14 mouse cellular contexts compared by ENCODE assay signal in the genomic region with DNA sequence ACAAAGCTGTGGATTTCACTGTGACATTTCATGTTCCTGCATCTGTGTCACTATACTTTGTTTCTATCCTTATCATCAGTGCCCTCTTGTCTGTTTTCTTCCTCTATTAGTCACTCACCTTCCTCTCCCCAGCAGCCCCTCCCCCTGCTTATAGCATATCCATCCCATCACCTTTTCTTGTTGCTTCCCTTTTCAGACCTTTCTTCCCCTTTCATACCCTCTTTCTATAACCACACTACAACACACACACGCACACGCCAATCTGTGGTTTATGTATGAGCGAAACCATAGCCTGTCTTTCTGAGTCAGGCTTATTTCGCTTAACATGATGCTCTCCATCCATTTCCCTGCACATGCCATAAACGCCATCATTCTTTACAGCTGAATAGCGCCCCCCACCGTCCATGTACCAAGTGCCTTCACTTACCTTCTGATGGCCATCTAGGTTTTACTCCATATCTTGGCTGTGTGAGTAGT. TPM values are rescaled to one million over a fixed set of nuclear protein-coding genes. Genes with fewer than 3 reads are reported as not detected.
DNase-seq lines count a peak whose midpoint lies in the region; ATAC-seq and TF ChIP-seq lines count a peak whose summit lies in the region.
"Had no signal": no experiment of that assay in that cellular context is flagged by ENCODE, and none has a peak within 500 bp of the region (broad histone marks: within the 10 kb centered on the region; RNA-seq: fewer than 3 reads in every experiment).

No protein-coding gene starts in this region.

- H3K4me1 ChIP-seq in intestine, postnatal 0 days (replicated peaks; ENCODE audit: control insufficient read depth, insufficient read depth, low read length): no peaks in the 10 kb centered on the region; the same call in 1 of the 2 replicates
- H3K4me1 ChIP-seq in intestine, embryonic 16.5 days (ENCODE audit: control insufficient read depth, insufficient read depth, low read length): peaks cover 4% of the 10 kb centered on the region; the same call in 1 of the 2 replicates
- H3K4me1 ChIP-seq in thymus, adult 2 months (replicated peaks; ENCODE audit: control insufficient read depth, insufficient read depth, low read length): 0 out of 2 replicates have a peak, but pooled peaks cover 2% of the 10 kb centered on the region
- H3K4me1 ChIP-seq in midbrain, embryonic 11.5 days (ENCODE audit: control insufficient read depth, insufficient read depth, low read length): peaks cover 3% of the 10 kb centered on the region; the same call in 1 of the 2 replicates
- H3K4me1 ChIP-seq: lung, embryonic 15.5 days; stomach, embryonic 15.5 days had no signal

- no peak for TF ChIP-seq POLR2A in thymus, adult 2 months (IDR thresholded peaks at IDR 0.05; ENCODE audit: control insufficient read depth, extremely low read depth, insufficient read depth, low read length, poor library complexity)

- H3K36me3 ChIP-seq in intestine, postnatal 0 days (ENCODE audit: control insufficient read depth, insufficient read depth): no peaks in the 10 kb centered on the region
- H3K36me3 ChIP-seq in intestine, embryonic 16.5 days (ENCODE audit: control insufficient read depth, insufficient read depth, low read length): no peaks in the 10 kb centered on the region
- no peaks in the 10 kb centered on the region for H3K36me3 ChIP-seq in thymus, adult 2 months (ENCODE audit: control insufficient read depth, insufficient read depth, low read length)
- no peaks in the 10 kb centered on the region for H3K36me3 ChIP-seq in splenic B cell, adult 2 months (ENCODE audit: control insufficient read depth, insufficient read depth, low read length, poor library complexity, severe bottlenecking)
- no peaks in the 10 kb centered on the region for H3K36me3 ChIP-seq in midbrain, embryonic 11.5 days (ENCODE audit: control insufficient read depth, insufficient read depth, low read length)
- H3K36me3 ChIP-seq: lung, embryonic 15.5 days; stomach, embryonic 15.5 days had no signal

- no peak overlapping the region; the same call in 1 of the 2 replicates for H3K27ac ChIP-seq in intestine, postnatal 0 days (ENCODE audit: low read depth, low read length)
- H3K27ac ChIP-seq in intestine, embryonic 16.5 days (ENCODE audit: low read length): no peak overlapping the region
- no peak overlapping the region for H3K27ac ChIP-seq in thymus, adult 2 months (ENCODE audit: control insufficient read depth, insufficient read depth, low read length)
- no peak overlapping the region for H3K27ac ChIP-seq in midbrain, embryonic 11.5 days (ENCODE audit: low read depth, low read length)
- H3K27ac ChIP-seq: lung, embryonic 15.5 days; stomach, embryonic 15.5 days had no signal

- no peak overlapping the region for H3K4me2 ChIP-seq in intestine, postnatal 0 days (replicated peaks; ENCODE audit: low read depth)
- no peak overlapping the region for H3K4me2 ChIP-seq in intestine, embryonic 16.5 days (ENCODE audit: low read depth, low read length)
- H3K4me2 ChIP-seq in midbrain, embryonic 11.5 days: no peak overlapping the region
- H3K4me2 ChIP-seq: lung, embryonic 15.5 days; stomach, embryonic 15.5 days had no signal

- H3K9ac ChIP-seq in intestine, postnatal 0 days (ENCODE audit: low read depth, low read length): no peak overlapping the region
- H3K9ac ChIP-seq in intestine, embryonic 16.5 days (ENCODE audit: low read depth, low read length): no peak overlapping the region
- no peak overlapping the region for H3K9ac ChIP-seq in midbrain, embryonic 11.5 days (ENCODE audit: low read length)
- H3K9ac ChIP-seq: lung, embryonic 15.5 days; stomach, embryonic 15.5 days had no signal

- H3K27me3 ChIP-seq in intestine, postnatal 0 days (replicated peaks; ENCODE audit: control insufficient read depth, insufficient read depth, low read length): no peaks in the 10 kb centered on the region
- no peaks in the 10 kb centered on the region for H3K27me3 ChIP-seq in intestine, embryonic 16.5 days (replicated peaks; ENCODE audit: control insufficient read depth, insufficient read depth, low read length)
- H3K27me3 ChIP-seq in thymus, adult 2 months (ENCODE audit: control insufficient read depth, insufficient read depth, low read length): no peaks in the 10 kb centered on the region
- no peaks in the 10 kb centered on the region for H3K27me3 ChIP-seq in splenic B cell, adult 2 months (ENCODE audit: control insufficient read depth, insufficient read depth, low read length, poor library complexity, severe bottlenecking)
- no peaks in the 10 kb centered on the region; the same call in 1 of the 2 replicates for H3K27me3 ChIP-seq in midbrain, embryonic 11.5 days (ENCODE audit: control insufficient read depth, insufficient read depth, low read length)
- H3K27me3 ChIP-seq: stomach, embryonic 15.5 days had no signal

- DNase-seq in thymus, postnatal 14 days: peak; percentile 36
- no peak for DNase-seq in thymus, adult 2 months
- peak; percentile 48 for DNase-seq in ZHBTc4 (ENCODE audit: low read depth, low spot score)
- DNase-seq in splenic B cell, adult 2 months (ENCODE audit: low read depth, low spot score): peak; percentile 72
- DNase-seq in urinary bladder, postnatal 10 days (ENCODE audit: low spot score): no peak
- no peak for DNase-seq in midbrain, embryonic 11.5 days (ENCODE audit: low spot score, missing footprints)
- DNase-seq: cerebellum, postnatal 25 days; heart, postnatal 14 days; midbrain, embryonic 14.5 days; right cerebral cortex, postnatal 25 days had no signal

- TF ChIP-seq CTCF in intestine, postnatal 0 days (IDR thresholded peaks at IDR 0.05; ENCODE audit: low read depth): peak; percentile 65
- no peak for TF ChIP-seq CTCF in thymus, adult 2 months (IDR thresholded peaks at IDR 0.05; ENCODE audit: borderline replicate concordance, control insufficient read depth, extremely low read depth, insufficient read depth, low read length, poor library complexity)

- H3K4me3 ChIP-seq in intestine, postnatal 0 days (ENCODE audit: low read depth, low read length): no peak overlapping the region
- no peak overlapping the region for H3K4me3 ChIP-seq in intestine, embryonic 16.5 days (ENCODE audit: low read length)
- no peak overlapping the region for H3K4me3 ChIP-seq in thymus, adult 2 months (ENCODE audit: control insufficient read depth, insufficient read depth, low read length)
- no peak overlapping the region for H3K4me3 ChIP-seq in midbrain, embryonic 11.5 days (ENCODE audit: low read depth, low read length)
- H3K4me3 ChIP-seq: lung, embryonic 15.5 days; stomach, embryonic 15.5 days had no signal

- WGBS in intestine, postnatal 0 days: 67% methylated on average over 7 of the region's 7 CpGs
- 65% methylated on average over 7 of the region's 7 CpGs for WGBS in intestine, embryonic 16.5 days
- WGBS in thymus, adult 2 months: 31% methylated on average over 7 of the region's 7 CpGs
- 71% methylated on average over 7 of the region's 7 CpGs for WGBS in midbrain, embryonic 11.5 days

- H3K9me3 ChIP-seq in intestine, postnatal 0 days (ENCODE audit: control insufficient read depth): no peaks in the 10 kb centered on the region
- no peaks in the 10 kb centered on the region for H3K9me3 ChIP-seq in intestine, embryonic 16.5 days (ENCODE audit: control insufficient read depth, low read length)
- no peaks in the 10 kb centered on the region for H3K9me3 ChIP-seq in midbrain, embryonic 11.5 days (ENCODE audit: control insufficient read depth, low read length)
- H3K9me3 ChIP-seq: lung, embryonic 15.5 days; stomach, embryonic 15.5 days had no signal

- ATAC-seq in intestine, postnatal 0 days: no peak
- ATAC-seq in intestine, embryonic 16.5 days: no peak
- no peak for ATAC-seq in midbrain, embryonic 11.5 days (ENCODE audit: low FRiP score)

RNA-seq across cellular contexts. Expression of a gene that starts 6.4 kb away (rescaled TPM):
- 21.6 and 22.3 TPM in 2 replicates for polyA plus RNA-seq in intestine, postnatal 0 days (2015; fragmentation: Nextera tagmentation; extraction: Ambion mirVana)
- polyA plus RNA-seq in intestine, embryonic 16.5 days (2015; fragmentation: Nextera tagmentation; extraction: Ambion mirVana): 14.1 and 14.8 TPM in 2 replicates
- polyA plus RNA-seq in thymus, adult 2 months (2012; rRNA removed): 51.3 and 76.0 TPM in 2 replicates
- polyA plus RNA-seq in midbrain, embryonic 11.5 days (2014; fragmentation: Nextera tagmentation; extraction: Ambion mirVana): 5.0 and 6.6 TPM in 2 replicates

Comparison
In these comparisons a context has a peak if more than half of its experiments do, and no peak if none do; other contexts are left out.
1. DNase-seq: peak in thymus, postnatal 14 days (single experiment), ZHBTc4 (single experiment) and splenic B cell, adult 2 months (single experiment); none in thymus, adult 2 months (single experiment), urinary bladder, postnatal 10 days (single experiment) and midbrain, embryonic 11.5 days (single experiment).